Mouse (Mus musculus): ENCODE results near the gene Gng10. TPM values are rescaled to one million over a fixed set of nuclear protein-coding genes. Genes with fewer than 3 reads are reported as not detected.

Gene Gng10
- polyA plus RNA-seq, 1 experiment = 39.2 TPM

GRCm38 (mm10) chr4:59043891-59044290 is 9.0 kb downstream of the Gng10 start:
- Histone ChIP-seq H3K4me1 (ENCODE audit: control insufficient read depth, insufficient read depth, insufficient read length, low read length) (no peaks in the 10 kb centered on the region), H3K4me3 (ENCODE audit: insufficient read depth, low read depth, low read length) (no peak overlapping the region), H3K27ac (replicated peaks; ENCODE audit: low read depth, low read length) (no peak overlapping the region)

- no peak overlapping the region for H3K27ac ChIP-seq (replicated peaks; ENCODE audit: low read depth, low read length)
- H3K4me1 ChIP-seq (ENCODE audit: control insufficient read depth, insufficient read depth, insufficient read length, low read length) = no peaks in the 10 kb centered on the region
- H3K4me3 ChIP-seq (ENCODE audit: insufficient read depth, low read depth, low read length) = no peak overlapping the region
Observed at GRCm38 (mm10) chr4:59047222-59047621, 12.3 kb downstream of the Gng10 start.

- Histone ChIP-seq H3K4me3 (ENCODE audit: insufficient read depth, low read depth, low read length) (no peak overlapping the region), H3K4me1 (ENCODE audit: control insufficient read depth, insufficient read depth, insufficient read length, low read length) (no peaks in the 10 kb centered on the region), H3K27ac (replicated peaks; ENCODE audit: low read depth, low read length) (no peak overlapping the region)
Observed at GRCm38 (mm10) chr4:59051081-59051480, 16.2 kb downstream of the Gng10 start.

GRCm38 (mm10) chr4:59057929-59058328 is 23.0 kb downstream of the Gng10 start:
- Histone ChIP-seq H3K4me3 (ENCODE audit: insufficient read depth, low read depth, low read length) (no peak overlapping the region), H3K4me1 (ENCODE audit: control insufficient read depth, insufficient read depth, insufficient read length, low read length) (no peaks in the 10 kb centered on the region), H3K27ac (replicated peaks; ENCODE audit: low read depth, low read length) (no peak overlapping the region)

GRCm38 (mm10) chr4:59062526-59062925 is 27.6 kb downstream of the Gng10 start:
- no peaks in the 10 kb centered on the region for H3K4me1 ChIP-seq (ENCODE audit: control insufficient read depth, insufficient read depth, insufficient read length, low read length)
- no peak overlapping the region for H3K4me3 ChIP-seq (ENCODE audit: insufficient read depth, low read depth, low read length)
- H3K27ac ChIP-seq (replicated peaks; ENCODE audit: low read depth, low read length) = no peak overlapping the region

GRCm38 (mm10) chr4:59069276-59069675 is 34.4 kb downstream of the Gng10 start:
- H3K4me3 ChIP-seq (ENCODE audit: insufficient read depth, low read depth, low read length) = no peak overlapping the region

GRCm38 (mm10) chr4:59083430-59083829 is 48.5 kb downstream of the Gng10 start:
- Histone ChIP-seq H3K4me1 (ENCODE audit: control insufficient read depth, insufficient read depth, insufficient read length, low read length) (no peaks in the 10 kb centered on the region), H3K4me3 (ENCODE audit: insufficient read depth, low read depth, low read length) (no peak overlapping the region), H3K27ac (replicated peaks; ENCODE audit: low read depth, low read length) (no peak overlapping the region)

More at GRCm38 (mm10) chr4:59069276-59069675, 34.4 kb downstream of the Gng10 start:
- Histone ChIP-seq H3K4me1 (ENCODE audit: control insufficient read depth, insufficient read depth, insufficient read length, low read length) (no peaks in the 10 kb centered on the region), H3K27ac (replicated peaks; ENCODE audit: low read depth, low read length) (no peak overlapping the region)

- H3K4me3 ChIP-seq (ENCODE audit: insufficient read depth, low read depth, low read length) = no peak overlapping the region
- no peak overlapping the region for H3K27ac ChIP-seq (replicated peaks; ENCODE audit: low read depth, low read length)
- no peaks in the 10 kb centered on the region for H3K4me1 ChIP-seq (ENCODE audit: control insufficient read depth, insufficient read depth, insufficient read length, low read length)
Observed at GRCm38 (mm10) chr4:59089391-59089790, 54.5 kb downstream of the Gng10 start.

Other genes with a start within 250 kb of the Gng10 start
- gene Olfr267, start 247.4 kb upstream of the Gng10 start, polyA plus RNA-seq (2012; ENCODE audit: insufficient read depth, insufficient read length, missing spikeins) = not detected in 2 replicates
- 34.3 and 36.3 TPM in 2 replicates for gene Ecpas, start 122.3 kb upstream of the Gng10 start, polyA plus RNA-seq (2012; ENCODE audit: insufficient read depth, insufficient read length, missing spikeins)
- gene Zkscan16, start 91.5 kb upstream of the Gng10 start, polyA plus RNA-seq (2012; ENCODE audit: insufficient read depth, insufficient read length, missing spikeins) = not detected in 2 replicates
- gene Ptgr1, start 48.0 kb upstream of the Gng10 start, polyA plus RNA-seq (2012; ENCODE audit: insufficient read depth, insufficient read length, missing spikeins) = 3.4 and 5.9 TPM in 2 replicates
- gene Dnajc25, start 40.0 kb upstream of the Gng10 start, polyA plus RNA-seq (2012; ENCODE audit: insufficient read depth, insufficient read length, missing spikeins) = 16.4 and 17.4 TPM in 2 replicates
- gene Gm20503, start 31.9 kb upstream of the Gng10 start, polyA plus RNA-seq (2012; ENCODE audit: insufficient read depth, insufficient read length, missing spikeins) = not detected in 2 replicates
- gene AI481877, start 103.9 kb downstream of the Gng10 start, polyA plus RNA-seq (2012; ENCODE audit: insufficient read depth, insufficient read length, missing spikeins) = not detected in 2 replicates
- gene Ugcg, start 154.2 kb downstream of the Gng10 start, polyA plus RNA-seq (2012; ENCODE audit: insufficient read depth, insufficient read length, missing spikeins) = 5.9 and 7.0 TPM in 2 replicates

Data from brown adipose tissue, adult 24 weeks (tissue).